Mouse (Mus musculus): ENCODE results near the gene Magi1. TPM values are rescaled to one million over a fixed set of nuclear protein-coding genes. Genes with fewer than 3 reads are reported as not detected.

The Magi1 gene
- polyA plus RNA-seq, 1 experiment from 2014 or later, result 22.9 TPM

DNA sequence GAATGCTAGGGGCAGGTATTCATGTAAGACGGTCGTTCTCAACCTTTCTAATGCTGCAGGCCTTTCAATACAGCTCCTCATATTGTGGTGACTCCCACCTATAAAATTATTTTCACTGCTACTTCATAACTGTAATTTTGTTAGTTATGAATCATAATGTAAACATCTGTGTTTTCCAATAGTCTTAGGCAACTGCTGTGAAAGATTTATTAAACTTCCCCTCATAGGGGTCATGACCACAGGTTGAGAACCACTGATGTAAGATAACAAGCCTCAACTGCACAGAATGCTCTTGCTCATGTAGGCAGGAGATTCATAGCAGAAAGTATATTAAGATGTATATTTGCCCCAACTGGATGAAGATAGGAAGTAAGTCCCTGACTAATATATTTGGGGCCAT, 359.1 kb downstream of the Magi1 start:
- WGBS, result 95% methylated on average over 2 of the region's 2 CpGs

DNA sequence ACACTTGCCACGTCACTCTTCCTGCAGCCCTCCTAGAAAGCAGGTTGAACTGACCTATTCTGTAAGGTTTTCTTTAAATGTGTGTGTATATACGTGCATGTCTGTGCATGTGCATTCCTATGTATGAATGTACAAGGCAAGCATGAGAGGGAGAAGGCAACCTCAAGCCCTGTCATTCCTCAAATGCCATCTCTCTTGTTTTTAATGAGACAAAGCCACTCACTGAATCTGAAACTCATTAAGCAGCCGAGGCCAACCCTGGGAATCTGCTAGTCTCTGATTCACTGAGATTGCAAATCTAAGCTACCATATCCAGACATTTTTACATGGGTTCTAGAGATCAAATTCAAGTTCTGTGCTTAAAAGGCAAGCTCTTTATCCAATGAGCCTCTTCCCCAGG, 359.7 kb downstream of the Magi1 start:
- DNase-seq (ENCODE audit: low spot score) (no peak), ATAC-seq (no peak)
- Histone ChIP-seq H3K9ac (ENCODE audit: low read length) (no peak overlapping the region), H3K36me3 (ENCODE audit: control insufficient read depth, insufficient read depth, low read length) (no peaks in the 10 kb centered on the region), H3K4me3 (ENCODE audit: low read depth, low read length) (no peak overlapping the region), H3K4me2 (ENCODE audit: low read length) (no peak overlapping the region), H3K27ac (ENCODE audit: low read depth, low read length) (no peak overlapping the region), H3K4me1 (ENCODE audit: control insufficient read depth, insufficient read depth, low read length) (no peaks in the 10 kb centered on the region; the same call in 1 of the 2 replicates), H3K9me3 (replicated peaks; ENCODE audit: control insufficient read depth, low read length) (no peaks in the 10 kb centered on the region), H3K27me3 (replicated peaks; ENCODE audit: control insufficient read depth, insufficient read depth, low read length) (no peaks in the 10 kb centered on the region)
- 37% methylated on average over 3 of the region's 3 CpGs for WGBS

More for the DNA sequence above, 359.1 kb downstream of the Magi1 start:
- Histone ChIP-seq H3K4me1 (ENCODE audit: control insufficient read depth, insufficient read depth, low read length) (no peaks in the 10 kb centered on the region; the same call in 1 of the 2 replicates), H3K9ac (ENCODE audit: low read length) (no peak overlapping the region), H3K4me2 (ENCODE audit: low read length) (no peak overlapping the region), H3K4me3 (ENCODE audit: low read depth, low read length) (no peak overlapping the region), H3K27ac (ENCODE audit: low read depth, low read length) (no peak overlapping the region), H3K27me3 (replicated peaks; ENCODE audit: control insufficient read depth, insufficient read depth, low read length) (no peaks in the 10 kb centered on the region), H3K9me3 (replicated peaks; ENCODE audit: control insufficient read depth, low read length) (no peaks in the 10 kb centered on the region), H3K36me3 (ENCODE audit: control insufficient read depth, insufficient read depth, low read length) (no peaks in the 10 kb centered on the region)
- DNase-seq (ENCODE audit: low spot score), result no peak
- ATAC-seq, result no peak

DNA sequence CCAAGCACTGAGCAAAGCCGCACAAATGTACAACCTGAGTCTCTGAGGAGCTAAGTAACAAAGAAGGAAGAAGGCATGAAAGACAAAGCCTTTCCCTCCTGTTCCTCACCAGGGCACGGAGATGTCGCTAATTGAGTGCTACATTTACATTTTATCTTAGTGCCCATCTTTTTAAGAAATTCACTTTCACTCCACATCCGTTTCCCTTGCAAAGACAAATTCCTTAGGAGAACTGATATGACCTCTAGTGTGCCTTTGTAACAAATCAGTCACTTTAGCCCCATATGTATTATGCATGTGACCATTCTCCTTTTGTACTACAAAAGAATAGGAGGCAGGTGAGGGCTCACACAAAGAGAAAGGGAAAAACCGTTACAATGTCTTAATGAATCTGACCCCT, 360.4 kb downstream of the Magi1 start:
- DNase-seq (ENCODE audit: low spot score), result no peak
- Histone ChIP-seq H3K4me2 (ENCODE audit: low read length) (no peak overlapping the region), H3K9ac (ENCODE audit: low read length) (no peak overlapping the region), H3K27ac (ENCODE audit: low read depth, low read length) (no peak overlapping the region), H3K36me3 (ENCODE audit: control insufficient read depth, insufficient read depth, low read length) (no peaks in the 10 kb centered on the region), H3K27me3 (replicated peaks; ENCODE audit: control insufficient read depth, insufficient read depth, low read length) (no peaks in the 10 kb centered on the region), H3K4me1 (ENCODE audit: control insufficient read depth, insufficient read depth, low read length) (no peaks in the 10 kb centered on the region; the same call in 1 of the 2 replicates), H3K4me3 (ENCODE audit: low read depth, low read length) (no peak overlapping the region), H3K9me3 (replicated peaks; ENCODE audit: control insufficient read depth, low read length) (no peaks in the 10 kb centered on the region)
- 45% methylated on average over 5 of the region's 5 CpGs for WGBS
- no peak for ATAC-seq

DNA sequence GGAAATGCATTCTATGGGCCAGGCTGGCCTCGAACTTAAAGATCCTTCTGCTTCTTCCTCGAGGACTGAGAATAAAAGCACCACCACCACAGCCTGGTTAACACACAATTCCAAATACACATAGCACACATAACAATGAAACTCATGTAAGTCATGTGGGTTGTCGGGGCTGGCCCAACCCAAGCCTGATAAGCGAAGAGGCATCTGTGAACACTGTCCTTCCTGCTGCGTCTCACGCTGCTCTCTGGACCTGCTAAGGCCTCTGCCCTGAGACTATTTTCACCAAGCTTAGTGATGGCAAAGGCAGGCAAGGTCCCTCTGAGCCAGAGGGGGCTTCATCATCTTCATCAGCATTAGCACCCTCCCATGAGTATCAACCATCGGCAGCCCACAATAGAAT, 360.8 kb downstream of the Magi1 start:
- Histone ChIP-seq H3K4me2 (ENCODE audit: low read length) (no peak overlapping the region), H3K9me3 (replicated peaks; ENCODE audit: control insufficient read depth, low read length) (no peaks in the 10 kb centered on the region), H3K4me3 (ENCODE audit: low read depth, low read length) (no peak overlapping the region), H3K9ac (ENCODE audit: low read length) (no peak overlapping the region), H3K4me1 (ENCODE audit: control insufficient read depth, insufficient read depth, low read length) (no peaks in the 10 kb centered on the region; the same call in 1 of the 2 replicates), H3K27me3 (replicated peaks; ENCODE audit: control insufficient read depth, insufficient read depth, low read length) (no peaks in the 10 kb centered on the region), H3K27ac (ENCODE audit: low read depth, low read length) (no peak overlapping the region), H3K36me3 (ENCODE audit: control insufficient read depth, insufficient read depth, low read length) (no peaks in the 10 kb centered on the region)
- 89% methylated on average over 7 of the region's 7 CpGs for WGBS
- ATAC-seq, result no peak
- no peak for DNase-seq (ENCODE audit: low spot score)

DNA sequence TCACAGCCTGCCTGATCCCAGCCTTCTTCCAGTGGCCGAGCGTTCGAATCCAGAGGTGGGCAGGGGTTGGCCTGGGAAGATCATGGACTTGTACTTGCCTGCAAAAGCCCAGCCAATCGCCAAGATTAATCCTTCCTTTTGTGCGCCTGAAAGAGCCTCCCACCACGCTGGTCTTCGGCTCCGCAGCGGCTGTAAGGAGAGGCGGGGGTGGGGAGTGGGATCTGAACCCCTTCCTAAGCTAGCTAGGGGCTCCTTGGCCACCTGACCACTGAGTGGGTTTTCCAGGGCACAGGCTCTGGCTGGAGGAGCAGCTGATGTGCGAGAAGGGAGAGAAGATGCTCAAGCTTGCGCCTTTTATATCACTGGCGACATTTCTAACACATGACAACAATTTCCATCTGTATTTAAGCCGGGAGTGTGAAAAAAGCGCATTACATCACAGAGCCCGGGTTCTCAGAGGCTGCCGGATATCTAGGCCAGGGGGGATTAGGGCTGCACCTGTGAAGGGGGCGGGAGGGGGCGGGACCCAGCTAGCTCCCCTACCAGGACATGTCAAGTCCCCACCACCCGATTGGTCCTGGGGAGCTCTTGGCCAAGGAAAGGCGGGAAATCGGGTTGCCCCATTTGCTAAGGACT, 370.4 kb downstream of the Magi1 start:
- peak overlapping the region; percentile 51 for H3K4me3 ChIP-seq (ENCODE audit: low read depth, low read length)
- H3K27me3 ChIP-seq (replicated peaks; ENCODE audit: control insufficient read depth, insufficient read depth, low read length), result no peaks in the 10 kb centered on the region
- DNase-seq (ENCODE audit: low spot score) (peak; percentile 82), ATAC-seq (peak; percentile 54)
- peak overlapping the region; percentile 99 for H3K27ac ChIP-seq (ENCODE audit: low read depth, low read length)
- no peaks in the 10 kb centered on the region for H3K9me3 ChIP-seq (replicated peaks; ENCODE audit: control insufficient read depth, low read length)
- peak overlapping the region; percentile 83 for H3K9ac ChIP-seq (ENCODE audit: low read length)
- H3K4me1 ChIP-seq (ENCODE audit: control insufficient read depth, insufficient read depth, low read length), result peaks cover 34% of the 10 kb centered on the region
- under 1% methylated on average over 22 of the region's 22 CpGs for WGBS
- H3K4me2 ChIP-seq (ENCODE audit: low read length), result peak overlapping the region; percentile 78
- no peaks in the 10 kb centered on the region for H3K36me3 ChIP-seq (ENCODE audit: control insufficient read depth, insufficient read depth, low read length)

DNA sequence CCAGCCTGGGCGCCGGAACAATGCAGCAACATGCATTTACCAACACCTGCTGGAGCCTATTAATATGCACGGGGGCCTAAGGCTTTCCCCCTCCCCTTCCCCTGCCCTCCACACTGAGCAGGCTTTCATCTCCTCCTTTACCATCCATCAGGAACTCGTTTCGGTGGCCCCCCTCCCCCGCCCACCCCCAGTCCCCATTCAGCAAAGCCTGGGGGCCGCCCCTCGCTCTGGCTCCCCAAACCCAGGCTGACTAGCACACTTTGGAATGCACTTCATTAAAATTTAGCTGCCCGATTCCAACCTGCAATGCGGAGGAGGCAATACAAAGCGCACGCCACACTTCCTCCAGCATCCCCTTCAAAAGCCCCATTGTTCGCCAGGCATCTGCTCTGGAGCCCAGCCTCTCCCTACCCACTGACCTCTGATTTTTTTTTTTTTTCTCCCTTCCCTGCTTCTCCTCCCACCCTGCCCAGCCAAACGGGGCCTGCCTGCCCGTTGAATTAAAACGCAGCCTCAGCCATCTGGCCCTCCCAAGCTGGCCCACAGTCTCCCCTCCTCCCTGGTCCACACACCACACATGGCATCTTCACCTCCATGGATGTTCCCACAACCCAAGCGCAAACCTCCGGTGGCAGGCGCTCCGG, 371.0 kb downstream of the Magi1 start:
- peak; percentile 96 for DNase-seq (ENCODE audit: low spot score)
- Histone ChIP-seq H3K9ac (ENCODE audit: low read length) (peak overlapping the region; percentile 83), H3K4me1 (ENCODE audit: control insufficient read depth, insufficient read depth, low read length) (peaks cover 34% of the 10 kb centered on the region), H3K4me2 (ENCODE audit: low read length) (peak overlapping the region; percentile 78), H3K4me3 (ENCODE audit: low read depth, low read length) (peak overlapping the region; percentile 51), H3K9me3 (replicated peaks; ENCODE audit: control insufficient read depth, low read length) (no peaks in the 10 kb centered on the region), H3K27me3 (replicated peaks; ENCODE audit: control insufficient read depth, insufficient read depth, low read length) (no peaks in the 10 kb centered on the region), H3K27ac (ENCODE audit: low read depth, low read length) (peak overlapping the region; percentile 99), H3K36me3 (ENCODE audit: control insufficient read depth, insufficient read depth, low read length) (no peaks in the 10 kb centered on the region)
- peak; percentile 92 for ATAC-seq
- WGBS, result under 1% methylated on average over 20 of the region's 20 CpGs

DNA sequence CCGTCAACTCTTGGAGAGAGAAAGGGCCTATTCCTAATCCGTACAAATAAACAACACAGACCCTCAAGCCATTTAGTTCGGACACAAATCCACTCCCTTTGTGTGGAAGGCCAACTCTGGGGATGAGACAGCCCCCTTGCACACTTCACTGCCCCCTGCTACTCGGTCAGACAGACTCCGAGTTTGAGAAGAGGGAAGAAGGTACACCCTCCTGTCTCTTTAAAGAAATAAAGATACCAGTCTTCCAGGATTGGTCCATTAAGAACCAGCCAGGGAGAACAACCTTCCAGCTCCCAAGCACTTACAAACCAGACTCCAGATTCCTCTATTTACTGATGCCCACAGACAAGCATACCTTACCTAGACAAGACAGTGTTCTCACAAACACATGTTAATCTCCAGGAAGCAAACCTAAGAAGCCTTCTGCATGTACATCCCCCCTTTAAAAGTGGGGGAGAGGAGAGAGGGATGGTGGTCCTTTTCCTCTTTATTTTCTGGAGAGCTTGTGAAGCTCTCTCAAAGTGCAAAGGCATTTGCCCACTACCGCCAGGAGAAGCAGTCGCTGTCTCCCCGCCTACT, 371.6 kb downstream of the Magi1 start:
- no peaks in the 10 kb centered on the region for H3K27me3 ChIP-seq (replicated peaks; ENCODE audit: control insufficient read depth, insufficient read depth, low read length)
- peak overlapping the region; percentile 51 for H3K4me3 ChIP-seq (ENCODE audit: low read depth, low read length)
- peak overlapping the region; percentile 83 for H3K9ac ChIP-seq (ENCODE audit: low read length)
- H3K9me3 ChIP-seq (replicated peaks; ENCODE audit: control insufficient read depth, low read length), result no peaks in the 10 kb centered on the region
- no peaks in the 10 kb centered on the region for H3K36me3 ChIP-seq (ENCODE audit: control insufficient read depth, insufficient read depth, low read length)
- ATAC-seq, result peak; percentile 6; the same call in 1 of the 2 replicates
- peak overlapping the region; percentile 99 for H3K27ac ChIP-seq (ENCODE audit: low read depth, low read length)
- peaks cover 34% of the 10 kb centered on the region for H3K4me1 ChIP-seq (ENCODE audit: control insufficient read depth, insufficient read depth, low read length)
- WGBS, result 1% methylated on average over 8 of the region's 8 CpGs
- H3K4me2 ChIP-seq (ENCODE audit: low read length), result peak overlapping the region; percentile 78
- DNase-seq (ENCODE audit: low spot score), result peak; percentile 57

DNA sequence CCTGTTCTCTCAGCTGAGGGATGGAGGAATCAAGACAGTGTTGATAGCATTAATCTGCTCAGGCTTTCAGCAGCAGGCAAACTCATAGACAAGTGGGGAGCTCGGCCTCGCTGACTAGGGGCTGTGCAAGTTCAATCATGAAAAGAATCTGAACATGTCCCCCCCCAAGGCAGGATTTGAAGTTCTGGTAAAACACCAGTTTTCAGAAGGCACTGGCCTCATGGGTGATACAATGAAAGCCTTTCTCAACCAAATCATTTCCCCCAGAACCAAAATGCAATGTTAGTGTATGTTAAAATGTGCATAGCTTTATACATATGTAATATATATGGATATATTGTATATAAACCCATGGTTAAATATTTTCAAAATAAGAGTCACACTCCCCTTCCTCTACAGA, 372.3 kb downstream of the Magi1 start:
- Histone ChIP-seq H3K4me1 (ENCODE audit: control insufficient read depth, insufficient read depth, low read length) (peaks cover 34% of the 10 kb centered on the region), H3K4me3 (ENCODE audit: low read depth, low read length) (peak overlapping the region; percentile 51), H3K9me3 (replicated peaks; ENCODE audit: control insufficient read depth, low read length) (no peaks in the 10 kb centered on the region), H3K27me3 (replicated peaks; ENCODE audit: control insufficient read depth, insufficient read depth, low read length) (no peaks in the 10 kb centered on the region), H3K4me2 (ENCODE audit: low read length) (peak overlapping the region; percentile 78), H3K36me3 (ENCODE audit: control insufficient read depth, insufficient read depth, low read length) (no peaks in the 10 kb centered on the region), H3K27ac (ENCODE audit: low read depth, low read length) (peak overlapping the region; percentile 99), H3K9ac (ENCODE audit: low read length) (peak overlapping the region; percentile 83)
- 7% methylated on average over 2 of the region's 2 CpGs for WGBS
- ATAC-seq (no peak), DNase-seq (ENCODE audit: low spot score) (no peak)

DNA sequence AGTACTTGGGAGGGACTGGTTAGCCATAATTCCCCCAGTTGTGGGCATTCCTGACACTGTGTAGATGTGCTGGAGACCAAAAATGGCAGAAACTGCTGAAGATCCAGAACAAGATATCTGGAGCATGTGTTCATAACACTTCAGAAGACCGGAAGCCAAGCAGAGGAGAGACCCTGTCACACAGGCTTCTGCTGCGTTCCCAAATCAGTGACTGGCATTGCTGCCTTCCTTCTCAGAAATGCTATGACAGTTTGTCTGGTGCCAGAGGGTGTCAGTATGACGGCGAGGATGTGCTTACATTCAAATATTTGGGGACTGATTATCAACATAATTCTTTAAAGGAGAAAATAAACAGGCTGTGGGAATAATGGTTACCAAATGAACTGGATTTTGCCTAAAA, 373.7 kb downstream of the Magi1 start:
- Histone ChIP-seq H3K4me3 (ENCODE audit: low read depth, low read length) (peak overlapping the region; percentile 51), H3K4me1 (ENCODE audit: control insufficient read depth, insufficient read depth, low read length) (peaks cover 32% of the 10 kb centered on the region), H3K27ac (ENCODE audit: low read depth, low read length) (no peak overlapping the region), H3K9me3 (replicated peaks; ENCODE audit: control insufficient read depth, low read length) (no peaks in the 10 kb centered on the region), H3K36me3 (ENCODE audit: control insufficient read depth, insufficient read depth, low read length) (no peaks in the 10 kb centered on the region), H3K27me3 (replicated peaks; ENCODE audit: control insufficient read depth, insufficient read depth, low read length) (no peaks in the 10 kb centered on the region), H3K9ac (ENCODE audit: low read length) (peak overlapping the region; percentile 6; the same call in 1 of the 2 replicates), H3K4me2 (ENCODE audit: low read length) (peak overlapping the region; percentile 78)
- 47% methylated on average over 4 of the region's 4 CpGs for WGBS
- peak; percentile 41 for DNase-seq (ENCODE audit: low spot score)
- no peak for ATAC-seq
